14 mouse cellular contexts compared by ENCODE assay signal in genomic region chr5:111574219-111574840, GRCm38 (mm10).
DNase-seq lines count a peak whose midpoint lies in the region; ATAC-seq and TF ChIP-seq lines count a peak whose summit lies in the region.
"Had no signal": no experiment of that assay in that cellular context is flagged by ENCODE, and none has a peak within 500 bp of the region (broad histone marks: within the 10 kb centered on the region; RNA-seq: fewer than 3 reads in every experiment).

No protein-coding gene starts in this region.

- TF ChIP-seq EP300 in lung, postnatal 0 days (IDR thresholded peaks at IDR 0.05), result no peak

- H3K9ac ChIP-seq in lung, embryonic 14.5 days, result no peak overlapping the region
- H3K9ac ChIP-seq in lung, postnatal 0 days (replicated peaks; ENCODE audit: low read depth), result no peak overlapping the region
- no peak overlapping the region for H3K9ac ChIP-seq in liver, embryonic 12.5 days

- no peaks in the 10 kb centered on the region for H3K9me3 ChIP-seq in lung, embryonic 14.5 days (ENCODE audit: low read depth, low read length)
- H3K9me3 ChIP-seq in lung, postnatal 0 days (ENCODE audit: low read length), result no peaks in the 10 kb centered on the region
- no peaks in the 10 kb centered on the region for H3K9me3 ChIP-seq in embryonic facial prominence, embryonic 10.5 days
- H3K9me3 ChIP-seq in limb, embryonic 10.5 days (replicated peaks), result no peaks in the 10 kb centered on the region
- H3K9me3 ChIP-seq in liver, embryonic 12.5 days (replicated peaks), result no peaks in the 10 kb centered on the region

- no peak for TF ChIP-seq CTCF in lung, embryonic 14.5 days (IDR thresholded peaks at IDR 0.05; ENCODE audit: low read depth)
- no peak for TF ChIP-seq CTCF in lung, postnatal 0 days (IDR thresholded peaks at IDR 0.05)

- 17% methylated on average over 8 of the region's 8 CpGs for WGBS in lung, embryonic 14.5 days
- 32% methylated on average over 8 of the region's 8 CpGs for WGBS in lung, postnatal 0 days
- 10% methylated on average over 8 of the region's 8 CpGs for WGBS in embryonic facial prominence, embryonic 10.5 days
- 10% methylated on average over 8 of the region's 8 CpGs for WGBS in limb, embryonic 10.5 days
- WGBS in liver, embryonic 12.5 days (ENCODE audit: insufficient replicate concordance), result 15% methylated on average over 8 of the region's 8 CpGs

- H3K4me1 ChIP-seq in lung, embryonic 14.5 days (ENCODE audit: insufficient read depth), result peaks cover 28% of the 10 kb centered on the region
- 0 out of 2 replicates have a peak, but pooled peaks cover 3% of the 10 kb centered on the region for H3K4me1 ChIP-seq in lung, postnatal 0 days (ENCODE audit: insufficient read depth, low read depth, low read length)
- peaks cover 83% of the 10 kb centered on the region for H3K4me1 ChIP-seq in embryonic facial prominence, embryonic 10.5 days
- H3K4me1 ChIP-seq in limb, embryonic 10.5 days, result peaks cover 66% of the 10 kb centered on the region
- H3K4me1 ChIP-seq in liver, embryonic 12.5 days, result peaks cover 17% of the 10 kb centered on the region; the same call in 1 of the 2 replicates

- no peaks in the 10 kb centered on the region for H3K36me3 ChIP-seq in lung, embryonic 14.5 days (ENCODE audit: insufficient read depth)
- no peaks in the 10 kb centered on the region for H3K36me3 ChIP-seq in lung, postnatal 0 days (ENCODE audit: insufficient read depth, low read length)
- no peaks in the 10 kb centered on the region for H3K36me3 ChIP-seq in embryonic facial prominence, embryonic 10.5 days (replicated peaks)
- H3K36me3 ChIP-seq in limb, embryonic 10.5 days, result no peaks in the 10 kb centered on the region
- H3K36me3 ChIP-seq in liver, embryonic 12.5 days, result no peaks in the 10 kb centered on the region

- 0 out of 2 replicates have a peak overlapping the region, but pooled peaks have one; percentile 15 for H3K27ac ChIP-seq in lung, embryonic 14.5 days (ENCODE audit: low read depth)
- no peak overlapping the region for H3K27ac ChIP-seq in lung, postnatal 0 days (ENCODE audit: low read length)
- H3K27ac ChIP-seq in embryonic facial prominence, embryonic 10.5 days (replicated peaks), result peak overlapping the region; percentile 73
- peak overlapping the region; percentile 37; the same call in 1 of the 2 replicates for H3K27ac ChIP-seq in limb, embryonic 10.5 days
- no peak overlapping the region for H3K27ac ChIP-seq in liver, embryonic 12.5 days

- no peak overlapping the region for H3K4me3 ChIP-seq in lung, embryonic 14.5 days (ENCODE audit: low read depth, low read length)
- H3K4me3 ChIP-seq in lung, postnatal 0 days (ENCODE audit: low read depth, low read length), result no peak overlapping the region
- H3K4me3 ChIP-seq in embryonic facial prominence, embryonic 10.5 days, result no peak overlapping the region
- no peak overlapping the region for H3K4me3 ChIP-seq in limb, embryonic 10.5 days
- no peak overlapping the region for H3K4me3 ChIP-seq in liver, embryonic 12.5 days

- H3K4me2 ChIP-seq in lung, embryonic 14.5 days, result 0 out of 2 replicates have a peak overlapping the region, but pooled peaks have one; percentile 4
- H3K4me2 ChIP-seq in lung, postnatal 0 days (replicated peaks; ENCODE audit: low read depth, low read length), result no peak overlapping the region
- no peak overlapping the region for H3K4me2 ChIP-seq in liver, embryonic 12.5 days

- no peak for DNase-seq in frontal cortex, postnatal 25 days (ENCODE audit: low spot score in 2 of 2)
- DNase-seq in lung, embryonic 14.5 days, result peak; percentile 66
- no peak for DNase-seq in lung, postnatal 0 days (ENCODE audit: low spot score)
- DNase-seq in embryonic facial prominence, embryonic 10.5 days (ENCODE audit: low spot score), result no peak
- no peak for DNase-seq in limb, embryonic 10.5 days (ENCODE audit: low spot score)
- no peak for DNase-seq in kidney, adult 11 months
- DNase-seq: adrenal gland, adult 8-10 months; cerebellum, adult 11 months; gastrocnemius, postnatal 36 days; lung, adult 2 months; spleen, adult 18-20 months had no signal

- peak; percentile 46; the same call in 1 of the 2 replicates for ATAC-seq in frontal cortex, adult (ENCODE audit: low TSS enrichment)
- 0 out of 2 replicates have a peak, but pooled peaks have one; percentile 7 for ATAC-seq in lung, embryonic 14.5 days (ENCODE audit: insufficient read depth)
- ATAC-seq in lung, postnatal 0 days, result no peak
- ATAC-seq in liver, embryonic 12.5 days, result no peak
- ATAC-seq: inflammation-experienced regulatory T-cells, adult 6 months had no signal

- H3K27me3 ChIP-seq in lung, embryonic 14.5 days (ENCODE audit: insufficient read depth, low read length), result no peaks in the 10 kb centered on the region
- H3K27me3 ChIP-seq in lung, postnatal 0 days (replicated peaks; ENCODE audit: insufficient read depth, low read length), result no peaks in the 10 kb centered on the region
- peaks cover 33% of the 10 kb centered on the region for H3K27me3 ChIP-seq in embryonic facial prominence, embryonic 10.5 days (replicated peaks; ENCODE audit: low read depth, poor library complexity, severe bottlenecking)
- H3K27me3 ChIP-seq in limb, embryonic 10.5 days (ENCODE audit: low read depth, poor library complexity, severe bottlenecking), result peaks cover 77% of the 10 kb centered on the region
- H3K27me3 ChIP-seq in liver, embryonic 12.5 days (replicated peaks), result peaks cover 39% of the 10 kb centered on the region

Comparison
In these comparisons a context has a peak if more than half of its experiments do, and no peak if none do; other contexts are left out.
1. ATAC-seq: peak in frontal cortex, adult (single experiment) and lung, embryonic 14.5 days (single experiment); none in lung, postnatal 0 days (single experiment) and liver, embryonic 12.5 days (single experiment).
2. H3K27ac ChIP-seq: peak in lung, embryonic 14.5 days (single experiment), embryonic facial prominence, embryonic 10.5 days (single experiment) and limb, embryonic 10.5 days (single experiment); none in lung, postnatal 0 days (single experiment) and liver, embryonic 12.5 days (single experiment).